Mouse (Mus musculus): ENCODE results near the gene Poll.

Poll gene

DNA sequence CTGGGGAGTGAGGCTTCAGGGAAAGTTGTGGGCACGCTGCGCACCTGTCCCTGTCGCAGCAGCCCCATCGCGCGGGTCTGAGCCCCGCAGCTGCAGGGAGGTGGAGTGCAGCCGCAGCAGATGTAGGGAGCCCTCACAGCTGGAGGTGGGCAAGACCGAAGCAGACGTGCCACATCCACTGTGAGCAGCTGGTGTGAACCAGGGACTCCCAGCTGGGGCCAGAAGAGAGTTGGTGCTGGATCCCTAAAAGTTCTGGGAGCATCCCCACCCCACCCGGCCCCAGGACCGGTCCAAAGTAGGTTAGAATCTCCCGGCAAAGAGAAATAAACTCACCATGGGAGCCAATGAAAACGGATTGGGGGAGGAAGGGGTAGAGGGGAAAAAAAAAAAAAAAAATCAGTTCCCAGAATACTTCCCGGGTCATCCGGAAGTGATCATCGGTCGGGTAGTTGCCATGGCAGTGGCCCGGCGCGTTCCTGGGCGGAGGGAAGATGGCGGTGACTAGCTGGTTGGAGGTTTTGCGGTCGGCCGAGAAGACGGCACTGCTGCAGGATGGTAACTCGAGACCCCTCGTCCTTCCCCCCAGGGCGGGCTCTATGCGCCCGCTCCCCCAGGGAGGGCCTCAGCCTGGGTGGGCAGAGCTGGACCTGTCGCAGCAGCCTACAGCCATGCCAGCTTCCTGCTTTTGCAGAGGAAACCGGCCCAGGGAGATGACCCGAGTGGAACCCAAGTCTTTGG is at the start of gene Poll, which contains the start of gene Gm17018:
Gene Poll (minus strand): TSS at position 379 of the 738 bp plus-strand sequence.
Gene Gm17018 (plus strand): TSS at position 463 of the 738 bp plus-strand sequence.
- peak; percentile 82 for DNase-seq (ENCODE audit: low spot score)

GRCm38 (mm10) chr19:45608648-45609339 is 48.5 kb upstream of the Poll start:
- DNase-seq (ENCODE audit: low spot score) = no peak

GRCm38 (mm10) chr19:45607479-45607878 is 47.1 kb upstream of the Poll start:
- DNase-seq (ENCODE audit: low spot score) = no peak

- no peak for DNase-seq (ENCODE audit: low spot score)
Measured at GRCm38 (mm10) chr19:45606701-45607100, 46.4 kb upstream of the Poll start.

DNA sequence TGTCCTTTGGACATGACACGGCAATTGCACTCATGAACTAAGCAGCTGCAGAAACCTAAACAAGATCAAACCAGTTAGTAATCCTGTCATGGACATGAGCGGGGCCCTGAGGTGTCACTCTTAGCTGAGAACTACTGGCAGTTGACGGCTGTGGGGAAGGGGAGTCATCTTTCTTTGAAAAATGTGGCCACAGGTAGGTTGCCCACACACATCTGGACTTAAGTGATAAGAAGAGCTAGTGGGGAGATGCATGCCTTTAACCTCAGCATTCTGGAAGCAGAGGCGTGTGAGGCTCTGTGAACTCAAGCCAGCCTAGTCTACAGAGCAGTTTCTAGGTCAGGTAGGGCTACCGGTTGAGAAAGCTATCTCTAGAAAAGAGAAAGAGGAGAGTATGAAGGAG is 42.3 kb upstream of the Poll start:
- no peak for DNase-seq (ENCODE audit: low spot score)

DNA sequence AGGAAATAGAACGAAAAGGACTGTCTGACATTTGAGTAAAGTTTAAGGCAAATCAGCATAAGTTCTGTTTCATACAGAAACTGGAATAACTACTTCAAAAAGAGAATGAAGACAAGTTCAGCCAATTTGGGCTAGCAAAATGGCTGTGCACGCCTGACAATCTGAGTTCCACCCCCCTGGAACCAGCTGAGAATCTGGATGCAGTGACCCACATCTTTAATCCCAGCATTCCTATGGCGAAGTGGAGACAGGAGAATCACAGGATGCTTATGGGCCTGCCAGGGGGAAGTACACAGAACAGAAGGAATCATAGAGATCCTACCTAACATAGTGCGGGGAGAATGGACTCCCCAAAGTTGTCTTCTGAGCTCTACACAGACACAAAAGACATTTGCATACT is 36.8 kb upstream of the Poll start:
- DNase-seq (ENCODE audit: low spot score) = no peak

DNA sequence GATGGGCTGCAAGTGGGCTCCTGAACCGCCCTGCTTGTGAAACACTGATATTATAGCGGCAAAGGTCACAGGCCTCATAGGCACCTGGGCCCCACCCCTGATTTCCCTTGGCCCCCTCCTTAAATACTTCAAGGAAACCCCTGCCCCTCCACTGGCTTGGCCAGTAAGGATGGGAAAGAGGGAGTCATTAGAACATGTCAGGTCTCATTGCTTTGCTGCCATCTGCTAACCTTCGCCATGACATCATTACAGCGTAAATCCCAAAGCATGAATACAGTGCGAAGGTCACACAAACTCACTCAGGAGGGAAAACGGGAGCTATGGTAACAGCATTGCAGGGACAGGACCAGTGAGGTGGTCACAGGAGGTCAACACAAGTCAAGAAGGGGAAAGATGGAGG is 36.1 kb upstream of the Poll start:
- DNase-seq (ENCODE audit: low spot score) = no peak

DNA sequence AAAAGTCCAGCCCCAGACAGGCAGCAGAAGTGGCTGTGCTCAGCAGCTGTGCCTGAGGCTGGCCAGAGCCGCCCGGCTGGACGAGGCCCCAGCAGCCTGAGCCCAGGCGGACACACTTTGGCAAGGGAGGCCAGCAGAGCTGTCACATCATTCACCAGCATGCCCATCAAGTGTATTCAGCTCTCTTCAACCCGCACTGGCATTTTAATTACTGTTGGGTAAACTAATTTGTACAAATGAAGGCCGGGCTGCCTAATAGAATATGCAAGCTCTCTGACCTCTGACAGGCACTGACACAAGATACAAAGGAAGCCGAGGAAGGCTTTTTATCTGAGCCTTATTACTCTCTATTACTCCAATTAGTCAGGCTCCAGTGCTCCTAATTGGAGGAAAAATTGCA is 35.7 kb upstream of the Poll start:
- DNase-seq (ENCODE audit: low spot score) = no peak

DNA sequence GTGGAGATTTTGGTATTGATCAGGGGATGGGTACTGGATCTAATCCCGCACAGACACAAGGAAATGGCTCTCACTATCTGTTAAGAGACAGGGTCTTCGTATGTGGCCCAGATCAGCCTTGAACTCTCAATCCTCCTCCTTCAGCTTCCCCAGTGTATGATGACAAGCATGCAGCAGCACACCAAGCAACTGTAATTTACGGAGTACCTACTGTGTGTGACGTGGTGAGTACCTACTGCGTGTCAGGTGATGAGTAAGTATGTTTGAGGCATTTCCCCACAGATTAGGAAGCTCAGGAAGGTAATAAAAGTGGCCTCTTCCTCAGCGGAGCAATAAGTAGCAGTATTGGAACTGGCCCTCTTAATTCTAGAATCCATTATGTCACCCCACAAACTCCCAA is 35.1 kb upstream of the Poll start:
- no peak for DNase-seq (ENCODE audit: low spot score)

- DNase-seq (ENCODE audit: low spot score) = no peak
Measured at GRCm38 (mm10) chr19:45594079-45594478, 33.7 kb upstream of the Poll start.

- DNase-seq (ENCODE audit: low spot score) = no peak
Measured at GRCm38 (mm10) chr19:45592916-45593315, 32.6 kb upstream of the Poll start.

- DNase-seq (ENCODE audit: low spot score) = peak; percentile 30
Measured at GRCm38 (mm10) chr19:45591704-45592103, 31.4 kb upstream of the Poll start.

- no peak for DNase-seq (ENCODE audit: low spot score)
Measured at GRCm38 (mm10) chr19:45589761-45590160, 29.4 kb upstream of the Poll start.

DNA sequence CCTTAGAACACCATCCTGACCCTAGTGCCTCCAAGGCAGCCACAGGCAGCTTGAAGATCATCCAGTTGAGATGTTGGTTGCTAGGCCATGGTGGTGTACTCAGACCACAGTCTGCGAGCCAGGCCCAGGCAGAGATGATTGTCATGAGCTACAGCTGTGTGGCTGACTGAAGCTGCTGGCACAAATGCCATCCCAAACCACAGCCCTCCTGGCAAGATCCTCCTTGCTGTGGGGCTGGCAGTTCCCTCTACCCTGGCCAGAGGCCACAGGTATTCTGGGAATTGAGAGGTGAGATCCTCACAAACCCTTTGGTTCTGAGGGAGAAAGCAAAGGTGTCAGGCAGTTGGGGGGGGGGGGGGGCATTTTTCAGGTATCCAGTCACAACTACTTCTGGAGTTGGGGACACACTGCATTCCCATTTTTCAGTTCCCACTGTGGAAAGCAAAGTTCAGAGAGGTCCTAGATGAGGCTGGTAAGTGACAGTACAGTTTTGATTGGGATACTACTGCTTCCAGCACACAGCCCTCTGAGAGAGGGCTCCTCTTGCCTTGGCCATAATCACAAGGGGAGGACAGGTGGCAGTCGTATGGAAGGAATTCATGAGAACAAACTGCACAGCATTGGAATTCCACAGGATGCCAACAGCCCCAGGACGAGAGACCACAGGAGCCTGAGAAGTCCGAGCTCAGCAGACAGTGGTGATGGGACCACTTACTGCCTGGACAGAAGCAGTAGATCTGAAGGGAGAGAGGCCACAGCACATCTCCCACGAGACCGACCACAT is 27.4 kb upstream of the Poll start:
- DNase-seq (ENCODE audit: low spot score) = no peak

GRCm38 (mm10) chr19:45586850-45587249 is 26.5 kb upstream of the Poll start:
- DNase-seq (ENCODE audit: low spot score) = no peak

- no peak for DNase-seq (ENCODE audit: low spot score)
Measured at GRCm38 (mm10) chr19:45584856-45585620, 24.7 kb upstream of the Poll start.

GRCm38 (mm10) chr19:45583136-45583535 is 22.8 kb upstream of the Poll start:
- no peak for DNase-seq (ENCODE audit: low spot score)

- DNase-seq (ENCODE audit: low spot score) = no peak
Measured at GRCm38 (mm10) chr19:45582161-45582560, 21.8 kb upstream of the Poll start.

- peak; percentile 33 for DNase-seq (ENCODE audit: low spot score)
Measured at GRCm38 (mm10) chr19:45581257-45581656, 20.9 kb upstream of the Poll start.

DNA sequence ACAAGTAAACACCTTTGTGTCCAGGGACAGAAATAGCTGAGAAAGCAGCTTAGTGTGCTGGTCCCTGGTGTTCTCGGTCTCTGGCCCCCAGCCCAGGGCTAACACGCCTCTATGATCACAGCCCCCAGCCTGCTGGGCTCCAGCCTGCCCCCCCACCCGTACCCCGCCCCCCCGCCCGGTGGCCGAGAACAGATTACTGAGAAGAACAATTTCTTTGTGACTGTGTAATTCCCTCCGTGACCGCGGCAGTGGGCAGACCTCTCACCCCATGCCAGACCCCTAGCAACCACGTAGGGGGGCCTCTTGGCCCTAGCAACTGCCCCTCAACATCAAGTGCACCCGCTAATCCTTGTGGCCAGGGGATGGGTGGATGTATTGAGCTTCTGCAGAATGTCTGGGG is 19.9 kb upstream of the Poll start:
- no peak for DNase-seq (ENCODE audit: low spot score)

GRCm38 (mm10) chr19:45579416-45579815 is 19.1 kb upstream of the Poll start:
- DNase-seq (ENCODE audit: low spot score) = no peak

DNA sequence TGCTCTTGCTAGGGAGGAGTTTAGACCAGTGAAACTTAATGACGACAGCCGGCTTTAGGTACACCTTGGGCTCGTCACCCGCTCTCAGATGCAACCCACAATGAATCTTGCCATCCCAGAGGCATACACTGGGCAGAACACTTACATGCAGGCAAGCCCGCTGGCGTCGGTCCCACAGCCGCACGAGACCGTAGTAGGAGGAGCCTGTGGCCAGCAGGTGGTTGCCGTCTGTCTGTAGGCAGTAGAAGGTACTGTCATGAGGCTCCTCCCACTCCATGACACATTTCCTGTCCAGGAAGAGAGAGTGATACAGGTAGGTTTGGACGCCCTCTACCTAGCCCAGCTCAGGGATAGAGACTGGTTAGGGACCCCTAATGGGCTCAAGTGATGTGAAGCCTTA is 18.6 kb upstream of the Poll start:
- DNase-seq (ENCODE audit: low spot score) = no peak
